Mouse (Mus musculus): ENCODE results near the gene Tsacc. TPM values are rescaled to one million over a fixed set of nuclear protein-coding genes. Genes with fewer than 3 reads are reported as not detected.
A peak's percentile ranks its signal among the peaks of the same experiment; 100 is the strongest.

Gene Tsacc
- 8.0 and 8.1 TPM in 2 replicates for polyA plus RNA-seq (2014; fragmentation: Nextera tagmentation; extraction: Ambion mirVana)

DNA sequence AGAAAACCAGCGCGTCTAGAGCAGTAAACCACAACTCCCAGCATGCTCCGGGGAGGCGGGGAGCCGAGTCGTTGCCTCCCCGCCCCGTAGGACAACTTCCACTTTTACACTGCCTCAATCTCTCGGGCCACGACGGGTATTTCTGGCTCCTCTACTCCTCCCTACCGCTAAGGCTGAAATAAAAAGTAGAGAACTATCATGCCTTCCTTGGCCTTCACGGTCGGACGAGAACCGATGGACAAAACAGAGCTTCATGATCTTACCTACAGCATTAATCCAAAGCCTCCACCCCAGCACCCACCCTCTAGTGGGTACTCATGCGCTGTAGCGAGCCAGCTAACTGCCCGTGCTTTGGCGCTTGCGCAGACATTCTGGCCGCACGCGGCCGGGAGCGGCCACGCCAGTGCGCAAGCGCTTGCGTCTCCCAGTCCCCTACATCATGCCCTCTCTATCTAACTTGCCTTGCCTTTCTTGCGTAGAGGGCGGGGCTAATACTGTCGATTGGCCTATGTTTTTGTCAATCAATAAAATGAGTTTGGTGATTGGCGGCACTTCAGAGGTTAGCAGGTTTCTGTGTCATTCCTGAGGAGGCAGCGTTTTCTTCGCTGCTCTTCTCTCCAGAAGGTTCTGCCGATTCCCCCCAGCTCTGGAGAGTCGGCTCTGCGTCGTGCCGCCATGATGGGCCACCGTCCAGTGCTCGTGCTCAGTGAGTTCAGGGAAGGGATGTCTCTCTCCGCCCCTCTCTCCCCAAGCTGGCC lies at the start of gene Tsacc, which contains the start of gene Cct3:
Gene Tsacc (minus strand): TSS at position 439 of the 758 bp plus-strand sequence.
Gene Cct3 (plus strand): TSS at position 556 of the 758 bp plus-strand sequence.
- peaks cover 29% of the 10 kb centered on the region for H3K36me3 ChIP-seq (ENCODE audit: control insufficient read depth, insufficient read depth, low read length)
- DNase-seq (peak; percentile 100), ATAC-seq (ENCODE audit: low FRiP score, low TSS enrichment) (peak; percentile 98)
- H3K9ac ChIP-seq (replicated peaks; ENCODE audit: low read length) = peak within 1 kb of the TSS; percentile 68
- H3K4me1 ChIP-seq (ENCODE audit: control insufficient read depth, insufficient read depth, low read length) = peaks cover 9% of the 10 kb centered on the region
- no peaks in the 10 kb centered on the region for H3K27me3 ChIP-seq (ENCODE audit: control insufficient read depth, insufficient read depth, low read length)
- H3K27ac ChIP-seq (replicated peaks; ENCODE audit: low read depth, low read length) = peak within 1 kb of the TSS; percentile 84
- no peaks in the 10 kb centered on the region for H3K9me3 ChIP-seq (ENCODE audit: control insufficient read depth, low read length)
- H3K4me3 ChIP-seq (replicated peaks; ENCODE audit: low read depth, low read length) = peak within 1 kb of the TSS; percentile 57
- WGBS = under 1% methylated on average over 44 of the region's 44 CpGs
- H3K4me2 ChIP-seq (ENCODE audit: low read length) = peak within 1 kb of the TSS; percentile 69

- 80% methylated on average over 3 of the region's 3 CpGs for WGBS
Observed at GRCm38 (mm10) chr3:88339006-88339405, 42.2 kb upstream of the Tsacc start.

GRCm38 (mm10) chr3:88338316-88338715 lies 41.5 kb upstream of the Tsacc start:
- H3K9me3 ChIP-seq (ENCODE audit: control insufficient read depth, low read length) = no peaks in the 10 kb centered on the region
- H3K4me3 ChIP-seq (replicated peaks; ENCODE audit: low read depth, low read length) = no peak overlapping the region
- WGBS = 97% methylated on average over 7 of the region's 7 CpGs
- H3K9ac ChIP-seq (replicated peaks; ENCODE audit: low read length) = no peak overlapping the region
- H3K27me3 ChIP-seq (ENCODE audit: control insufficient read depth, insufficient read depth, low read length) = no peaks in the 10 kb centered on the region
- H3K4me2 ChIP-seq (ENCODE audit: low read length) = no peak overlapping the region
- H3K36me3 ChIP-seq (ENCODE audit: control insufficient read depth, insufficient read depth, low read length) = peaks cover 23% of the 10 kb centered on the region
- H3K4me1 ChIP-seq (ENCODE audit: control insufficient read depth, insufficient read depth, low read length) = peaks cover 11% of the 10 kb centered on the region
- DNase-seq (no peak), ATAC-seq (ENCODE audit: low FRiP score, low TSS enrichment) (no peak)
- H3K27ac ChIP-seq (replicated peaks; ENCODE audit: low read depth, low read length) = no peak overlapping the region

More at GRCm38 (mm10) chr3:88339006-88339405, 42.2 kb upstream of the Tsacc start:
- DNase-seq (no peak), ATAC-seq (ENCODE audit: low FRiP score, low TSS enrichment) (no peak)
- H3K27me3 ChIP-seq (ENCODE audit: control insufficient read depth, insufficient read depth, low read length) = no peaks in the 10 kb centered on the region
- no peak overlapping the region for H3K4me3 ChIP-seq (replicated peaks; ENCODE audit: low read depth, low read length)
- no peaks in the 10 kb centered on the region for H3K9me3 ChIP-seq (ENCODE audit: control insufficient read depth, low read length)
- H3K36me3 ChIP-seq (ENCODE audit: control insufficient read depth, insufficient read depth, low read length) = peaks cover 30% of the 10 kb centered on the region
- H3K4me2 ChIP-seq (ENCODE audit: low read length) = no peak overlapping the region
- H3K9ac ChIP-seq (replicated peaks; ENCODE audit: low read length) = no peak overlapping the region
- peaks cover 11% of the 10 kb centered on the region for H3K4me1 ChIP-seq (ENCODE audit: control insufficient read depth, insufficient read depth, low read length)
- no peak overlapping the region for H3K27ac ChIP-seq (replicated peaks; ENCODE audit: low read depth, low read length)

DNA sequence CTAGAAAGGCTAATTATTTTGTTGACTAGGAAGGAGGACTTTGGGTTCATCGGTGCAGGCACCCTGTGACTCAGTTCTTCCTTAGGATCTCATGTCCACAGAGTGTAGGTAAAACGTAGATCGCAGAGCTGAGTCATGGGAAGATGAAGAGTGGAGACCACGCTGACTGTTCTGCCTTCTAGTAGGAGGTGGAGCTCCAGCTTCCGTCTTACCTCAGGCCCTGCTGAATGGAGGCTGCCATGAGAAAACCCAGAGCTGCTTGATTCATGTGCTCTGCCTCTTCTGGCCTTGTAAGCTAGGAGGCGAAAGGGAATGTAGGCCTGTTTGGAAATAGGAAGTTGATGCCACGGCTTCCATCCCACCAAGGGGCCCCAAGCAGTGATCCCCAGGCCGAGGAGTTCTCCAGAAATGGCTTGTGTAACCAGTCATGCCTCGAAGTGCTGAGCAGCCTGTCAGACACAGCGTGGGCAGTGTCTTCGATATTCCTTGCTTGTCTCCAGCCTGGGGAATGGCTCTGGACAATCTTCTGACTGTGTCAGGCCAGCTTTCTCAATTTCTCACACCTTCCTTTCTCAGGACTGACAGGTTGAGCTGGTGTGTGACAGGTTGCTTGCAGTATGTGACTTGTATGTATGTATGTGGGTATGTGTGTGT lies 40.7 kb upstream of the Tsacc start:
- Histone ChIP-seq H3K36me3 (ENCODE audit: control insufficient read depth, insufficient read depth, low read length) (peaks cover 14% of the 10 kb centered on the region), H3K9ac (replicated peaks; ENCODE audit: low read length) (peak overlapping the region; percentile 26; the same call in 1 of the 2 replicates), H3K4me3 (replicated peaks; ENCODE audit: low read depth, low read length) (0 out of 2 replicates have a peak overlapping the region, but pooled peaks have one; percentile 2), H3K4me2 (ENCODE audit: low read length) (peak overlapping the region; percentile 63), H3K27me3 (ENCODE audit: control insufficient read depth, insufficient read depth, low read length) (no peaks in the 10 kb centered on the region), H3K9me3 (ENCODE audit: control insufficient read depth, low read length) (no peaks in the 10 kb centered on the region), H3K4me1 (ENCODE audit: control insufficient read depth, insufficient read depth, low read length) (peaks cover 11% of the 10 kb centered on the region), H3K27ac (replicated peaks; ENCODE audit: low read depth, low read length) (no peak overlapping the region)
- no peak for DNase-seq
- 91% methylated on average over 11 of the region's 11 CpGs for WGBS
- ATAC-seq (ENCODE audit: low FRiP score, low TSS enrichment) = no peak

DNA sequence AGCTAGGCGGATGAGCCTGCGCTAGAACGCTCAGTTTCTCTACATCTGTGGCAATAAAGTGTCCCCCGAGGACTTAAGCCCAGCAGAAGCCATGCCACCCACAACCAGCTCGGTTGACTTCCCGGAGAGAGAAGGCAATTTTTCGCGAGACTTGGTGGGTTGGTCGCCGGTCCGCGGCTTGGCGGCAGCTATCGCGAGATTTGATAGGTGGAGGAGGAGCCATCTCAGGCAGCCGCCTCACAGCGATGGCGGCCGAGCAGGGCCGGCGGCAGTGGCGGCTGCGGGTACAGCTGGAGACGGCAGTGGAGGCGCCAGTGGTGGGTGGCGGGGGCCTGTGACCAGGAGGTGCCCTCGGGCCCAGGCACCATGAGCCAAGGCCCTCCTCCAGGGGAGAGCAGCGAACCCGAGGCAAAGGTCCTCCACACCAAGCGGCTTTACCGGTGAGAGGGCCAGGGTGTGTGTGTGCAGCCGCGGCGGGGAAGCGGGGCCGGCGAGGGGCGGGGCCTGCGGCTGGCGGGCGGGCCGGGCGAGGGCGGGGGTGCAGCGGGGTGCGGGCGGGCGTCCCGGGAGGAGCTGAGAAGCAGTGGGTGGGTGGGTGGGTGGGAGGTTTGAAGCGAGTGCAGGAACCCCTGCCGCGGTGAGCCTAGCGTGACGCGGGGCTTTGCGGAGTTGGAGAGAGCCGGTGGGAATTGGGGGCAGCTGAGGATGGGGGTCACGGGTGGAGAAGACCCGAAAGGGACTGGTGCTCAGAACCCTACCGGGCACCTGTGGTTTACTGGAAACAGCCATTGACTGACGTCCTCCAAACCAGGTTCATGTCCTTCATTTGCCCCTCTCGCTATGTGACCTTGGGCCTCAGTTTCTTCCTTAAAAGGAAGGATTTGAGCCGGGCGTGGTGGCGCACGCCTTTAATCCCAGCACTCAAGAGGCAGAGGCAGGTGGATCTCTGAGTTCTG lies 39.5 kb upstream of the Tsacc start, which contains the start of the genes Tmem79 and Smg5:
Gene Tmem79 (minus strand): TSS at position 91 of the 956 bp plus-strand sequence.
Gene Smg5 (plus strand): TSS at position 203 of the 956 bp plus-strand sequence.
- DNase-seq (peak; percentile 97), ATAC-seq (ENCODE audit: low FRiP score, low TSS enrichment) (peak; percentile 93)
- Histone ChIP-seq H3K9ac (replicated peaks; ENCODE audit: low read length) (peak within 1 kb of the TSS; percentile 92), H3K4me2 (ENCODE audit: low read length) (peak within 1 kb of the TSS; percentile 78), H3K27ac (replicated peaks; ENCODE audit: low read depth, low read length) (peak within 1 kb of the TSS; percentile 94), H3K36me3 (ENCODE audit: control insufficient read depth, insufficient read depth, low read length) (peaks cover 3% of the 10 kb centered on the region), H3K27me3 (ENCODE audit: control insufficient read depth, insufficient read depth, low read length) (no peaks in the 10 kb centered on the region), H3K4me1 (ENCODE audit: control insufficient read depth, insufficient read depth, low read length) (peaks cover 11% of the 10 kb centered on the region), H3K9me3 (ENCODE audit: control insufficient read depth, low read length) (no peaks in the 10 kb centered on the region), H3K4me3 (replicated peaks; ENCODE audit: low read depth, low read length) (peak within 1 kb of the TSS; percentile 81)
- 2% methylated on average over 62 of the region's 66 CpGs for WGBS

- H3K27me3 ChIP-seq (ENCODE audit: control insufficient read depth, insufficient read depth, low read length) = no peaks in the 10 kb centered on the region
- DNase-seq = peak; percentile 3
- ATAC-seq (ENCODE audit: low FRiP score, low TSS enrichment) = peak; percentile 49; the same call in 1 of the 2 replicates
- H3K4me1 ChIP-seq (ENCODE audit: control insufficient read depth, insufficient read depth, low read length) = peaks cover 11% of the 10 kb centered on the region
- peak overlapping the region; percentile 92 for H3K9ac ChIP-seq (replicated peaks; ENCODE audit: low read length)
- 2% methylated on average over 27 of the region's 27 CpGs for WGBS
- no peaks in the 10 kb centered on the region for H3K9me3 ChIP-seq (ENCODE audit: control insufficient read depth, low read length)
- peak overlapping the region; percentile 81 for H3K4me3 ChIP-seq (replicated peaks; ENCODE audit: low read depth, low read length)
- H3K4me2 ChIP-seq (ENCODE audit: low read length) = peak overlapping the region; percentile 78
- peak overlapping the region; percentile 94 for H3K27ac ChIP-seq (replicated peaks; ENCODE audit: low read depth, low read length)
- no peaks in the 10 kb centered on the region for H3K36me3 ChIP-seq (ENCODE audit: control insufficient read depth, insufficient read depth, low read length)
Observed at GRCm38 (mm10) chr3:88335436-88336053, 38.7 kb upstream of the Tsacc start.

DNA sequence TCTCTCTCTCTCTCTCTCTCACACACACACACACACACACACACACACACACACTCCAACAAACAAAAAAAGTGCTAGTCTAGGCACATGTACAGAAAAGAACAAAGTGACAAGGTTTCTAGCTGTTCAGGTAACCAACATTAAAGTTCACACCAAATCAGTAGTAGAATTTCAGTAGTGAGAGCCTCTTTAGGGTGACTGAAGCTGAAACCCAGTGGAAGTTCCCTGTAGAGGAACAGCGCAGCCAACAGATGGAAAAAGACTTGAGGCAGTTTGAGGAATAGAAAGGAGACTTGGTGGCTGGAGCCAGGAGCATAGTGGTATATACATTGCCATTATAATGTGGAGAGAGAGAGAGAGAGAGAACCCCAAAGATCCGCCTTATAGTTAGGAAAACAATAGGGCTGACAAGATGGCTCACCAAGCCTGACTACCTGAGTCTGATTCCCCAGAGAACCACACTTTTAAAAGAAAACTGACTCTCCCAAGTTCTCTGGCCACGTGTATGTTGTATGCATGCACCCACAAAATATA lies 38.2 kb upstream of the Tsacc start:
- H3K9ac ChIP-seq (replicated peaks; ENCODE audit: low read length) = peak overlapping the region; percentile 92
- H3K4me3 ChIP-seq (replicated peaks; ENCODE audit: low read depth, low read length) = peak overlapping the region; percentile 81
- no peaks in the 10 kb centered on the region for H3K36me3 ChIP-seq (ENCODE audit: control insufficient read depth, insufficient read depth, low read length)
- H3K4me2 ChIP-seq (ENCODE audit: low read length) = peak overlapping the region; percentile 78
- no peak overlapping the region for H3K27ac ChIP-seq (replicated peaks; ENCODE audit: low read depth, low read length)
- no peak for ATAC-seq (ENCODE audit: low FRiP score, low TSS enrichment)
- WGBS = 44% methylated on average over 3 of the region's 3 CpGs
- H3K27me3 ChIP-seq (ENCODE audit: control insufficient read depth, insufficient read depth, low read length) = no peaks in the 10 kb centered on the region
- H3K4me1 ChIP-seq (ENCODE audit: control insufficient read depth, insufficient read depth, low read length) = peaks cover 11% of the 10 kb centered on the region
- no peaks in the 10 kb centered on the region for H3K9me3 ChIP-seq (ENCODE audit: control insufficient read depth, low read length)
- no peak for DNase-seq
